Mouse (Mus musculus) CH12.LX (cell line): ENCODE measurements at regions not wholly inside any gene's neighbourhood (a gene's known extent, or its start where the extent isn't known, plus 50 kb on each side); places are given as distances from the start of the nearest gene placed in this dataset.

Source experiments
- DNase-seq: peaks from one replicate; pipeline ENCODE4 v3.0.0-alpha.2; 2013; ENCODE audit errors: extremely low read depth
- H3K27ac ChIP-seq: 2 replicates; pipeline ENCODE4 v1.5.1; 2012; ENCODE audit warnings: low read depth, mild to moderate bottlenecking, control low read depth, moderate library complexity; ENCODE audit not compliant: insufficient read depth
- H3K27me3 ChIP-seq: replicated peaks from 2 replicates; pipeline ENCODE3; 2012; ENCODE audit warnings: inconsistent platforms
- H3K36me3 ChIP-seq, 2 experiments: replicated peaks in 1 of 2; 2 replicates each; pipeline versions ENCODE3 to v1.6.1; 2012; ENCODE audit warnings: inconsistent platforms in 1 of 2, low read length in 1 of 2, mild to moderate bottlenecking in 1 of 2, mixed read lengths in 1 of 2, moderate library complexity in 1 of 2; ENCODE audit not compliant: control insufficient read depth in 1 of 2, insufficient read depth in 1 of 2
- H3K4me1 ChIP-seq, 2 experiments: 2 replicates each; pipeline ENCODE4 v1.6.1; 2012; ENCODE audit warnings: inconsistent platforms in 1 of 2, moderate library complexity in 1 of 2; ENCODE audit not compliant: insufficient read depth in 2 of 2, control insufficient read depth in 1 of 2
- H3K4me2 ChIP-seq: 2 replicates; pipeline ENCODE4 v1.6.1; 2012; ENCODE audit warnings: low read depth, mild to moderate bottlenecking, control low read depth; ENCODE audit not compliant: poor library complexity, insufficient read depth, severe bottlenecking
- H3K4me3 ChIP-seq, 3 experiments: fragments of 150-350 bp in 1 of 3; sonication (generic) in 1 of 3; replicated peaks in 1 of 3; 2 replicates each; pipeline versions ENCODE3 to v1.5.1; 2011 to 2012; ENCODE audit warnings: low read depth in 2 of 3, low read length in 2 of 3, mild to moderate bottlenecking in 2 of 3, moderate library complexity in 2 of 3, control low read depth in 1 of 3, improper control_type of control experiment in 1 of 3, inconsistent platforms in 1 of 3, mixed read lengths in 1 of 3; ENCODE audit not compliant: poor library complexity in 1 of 3
- H3K79me2 ChIP-seq: replicated peaks from 2 replicates; pipeline ENCODE4 v1.6.1; 2012; ENCODE audit warnings: mild to moderate bottlenecking, moderate library complexity; ENCODE audit not compliant: control insufficient read depth, poor library complexity, insufficient read depth, severe bottlenecking; ENCODE audit errors: extremely low read depth
- H3K9ac ChIP-seq: 2 replicates; pipeline ENCODE4 v1.6.1; 2012; ENCODE audit warnings: low read depth, mild to moderate bottlenecking, control low read depth, moderate library complexity; ENCODE audit not compliant: insufficient read depth
- H3K9me3 ChIP-seq: replicated peaks from 2 replicates; pipeline ENCODE3; 2012; ENCODE audit warnings: low read length, inconsistent platforms, mixed read lengths
- CHD2 ChIP-seq: IDR thresholded peaks from 2 replicates; pipeline ENCODE4 v1.6.1; 2011; ENCODE audit warnings: low read length, improper control_type of control experiment
- E2F4 ChIP-seq: IDR thresholded peaks from 2 replicates; pipeline ENCODE4 v1.6.1; 2011; ENCODE audit warnings: low read depth, low read length, improper control_type of control experiment; ENCODE audit not compliant: insufficient replicate concordance
- ELF1 ChIP-seq: IDR thresholded peaks from 2 replicates; pipeline ENCODE4 v1.6.1; 2014; ENCODE audit warnings: low read depth, mild to moderate bottlenecking, inconsistent platforms, low read length, improper control_type of control experiment
- IRF4 ChIP-seq: IDR thresholded peaks from 2 replicates; pipeline ENCODE4 v1.6.1; 2014; ENCODE audit warnings: low read depth, mild to moderate bottlenecking, inconsistent platforms, low read length, improper control_type of control experiment
- JUND ChIP-seq: conservative IDR thresholded peaks from 2 replicates; pipeline ENCODE4 v1.6.1; 2011; ENCODE audit warnings: low read depth, low read length, improper control_type of control experiment
- KAT2A ChIP-seq: IDR thresholded peaks from 2 replicates; pipeline ENCODE4 v1.6.1; 2012; ENCODE audit warnings: low read length, improper control_type of control experiment, inconsistent platforms; ENCODE audit not compliant: insufficient replicate concordance
- MAX ChIP-seq: IDR thresholded peaks from 2 replicates; pipeline ENCODE4 v1.6.1; 2011; ENCODE audit warnings: low read length, improper control_type of control experiment
- MXI1 ChIP-seq: IDR thresholded peaks from 2 replicates; pipeline ENCODE4 v1.6.1; 2011; ENCODE audit warnings: mild to moderate bottlenecking, low read depth, low read length, improper control_type of control experiment
- NRF1 ChIP-seq: IDR thresholded peaks from 2 replicates; pipeline ENCODE4 v1.6.1; 2014; ENCODE audit warnings: low read depth, mild to moderate bottlenecking, inconsistent platforms, low read length, improper control_type of control experiment, moderate library complexity
- PAX5 ChIP-seq: IDR thresholded peaks from 2 replicates; pipeline ENCODE4 v1.6.1; 2012; ENCODE audit warnings: low read length, inconsistent platforms, mixed read lengths
- POLR2AphosphoS2 ChIP-seq: IDR thresholded peaks from 2 replicates; pipeline ENCODE4 v1.6.1; 2011; ENCODE audit warnings: low read depth, low read length, improper control_type of control experiment
- RAD21 ChIP-seq: IDR thresholded peaks from 2 replicates; pipeline ENCODE4 v1.6.1; 2011; ENCODE audit warnings: low read depth, mild to moderate bottlenecking, low read length, improper control_type of control experiment, moderate library complexity
- RCOR1 ChIP-seq: conservative IDR thresholded peaks from 2 replicates; pipeline ENCODE4 v1.6.1; 2012; ENCODE audit warnings: low read depth, mild to moderate bottlenecking, inconsistent platforms, low read length, improper control_type of control experiment
- SIN3A ChIP-seq: IDR thresholded peaks from 2 replicates; pipeline ENCODE4 v1.6.1; 2012; ENCODE audit warnings: low read length, improper control_type of control experiment, inconsistent platforms
- SMC3 ChIP-seq: IDR thresholded peaks from 2 replicates; pipeline ENCODE4 v1.6.1; 2011; ENCODE audit warnings: low read depth, low read length, improper control_type of control experiment
- TBP ChIP-seq: conservative IDR thresholded peaks from 2 replicates; pipeline ENCODE4 v1.6.1; 2011; ENCODE audit warnings: low read depth, low read length, improper control_type of control experiment
- TCF12 ChIP-seq: IDR thresholded peaks from 2 replicates; pipeline ENCODE4 v1.6.1; 2014; ENCODE audit warnings: low read depth, mild to moderate bottlenecking, inconsistent platforms, low read length, improper control_type of control experiment
- UBTF ChIP-seq: IDR thresholded peaks from 2 replicates; pipeline ENCODE4 v1.6.1; 2012; ENCODE audit warnings: low read depth, mild to moderate bottlenecking, inconsistent platforms, low read length, improper control_type of control experiment, moderate library complexity
- USF2 ChIP-seq: conservative IDR thresholded peaks from 2 replicates; pipeline ENCODE4 v1.6.1; 2011; ENCODE audit warnings: low read depth, low read length, improper control_type of control experiment
- ZC3H11A ChIP-seq: IDR thresholded peaks from 2 replicates; pipeline ENCODE4 v1.6.1; 2012; ENCODE audit warnings: low read depth, mild to moderate bottlenecking, inconsistent platforms, low read length, improper control_type of control experiment
- ZKSCAN1 ChIP-seq: IDR thresholded peaks from 2 replicates; pipeline ENCODE4 v1.6.1; 2012; ENCODE audit warnings: low read depth, inconsistent platforms, low read length, improper control_type of control experiment, borderline replicate concordance
- ZMIZ1 ChIP-seq: IDR thresholded peaks from 2 replicates; pipeline ENCODE4 v1.6.1; 2012; ENCODE audit warnings: low read depth, mild to moderate bottlenecking, inconsistent platforms, low read length, improper control_type of control experiment
- dilution Hi-C: fragments of 300-500 bp; cut with MboI; formaldehyde crosslinking; loops from 2 replicates; pipeline ENCODE4 v1.14.3; 2020; ENCODE audit warnings: low sequenced_read_pairs; ENCODE audit not compliant: extremely low pct_unique_long_range_greater_than_20kb, extremely low pct_ligation_motif_present
- in situ Hi-C: fragments of 300-500 bp; cut with MboI; formaldehyde crosslinking; loops from 3 replicates; pipeline ENCODE4 v1.14.3; 2019; ENCODE audit warnings: low sequenced_read_pairs, low pct_ligation_motif_present, low pct_unique_long_range_greater_than_20kb, mixed read lengths

DNA sequence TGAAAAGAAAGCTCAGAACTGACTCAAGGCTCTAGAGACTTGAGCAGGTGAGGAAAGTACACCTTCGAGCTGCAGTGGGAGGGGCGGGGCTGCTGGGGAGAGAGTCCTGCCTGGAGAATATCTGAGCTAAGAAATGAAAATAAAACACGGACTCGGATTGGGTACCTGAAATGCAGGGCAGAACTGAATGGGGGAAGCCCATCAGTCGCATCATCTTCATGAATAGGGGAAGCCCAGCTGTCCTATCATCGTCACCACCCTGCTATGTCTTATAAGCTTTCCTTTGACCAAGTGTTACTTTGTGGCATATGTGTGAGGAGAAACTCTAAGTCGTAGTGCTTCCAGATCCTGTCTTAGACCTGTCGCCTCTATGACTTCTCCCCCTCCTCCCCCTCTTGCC, 414.1 kb downstream of the Zfp704 start:
- no peaks in the 10 kb centered on the region for H3K9me3 ChIP-seq
- DNase-seq = peak; percentile 8
- TF ChIP-seq ZC3H11A = no peak
- no peak for TF ChIP-seq UBTF
- TF ChIP-seq MAX = no peak
- TF ChIP-seq PAX5 = no peak
- no peak for TF ChIP-seq ZMIZ1
- no peak for TF ChIP-seq USF2
- no peak for TF ChIP-seq ELF1
- TF ChIP-seq IRF4 = no peak
- no peak for TF ChIP-seq KAT2A
- no peak for TF ChIP-seq MXI1
- TF ChIP-seq ZKSCAN1 = no peak
- no peak for TF ChIP-seq TBP
- no peak for TF ChIP-seq CHD2
- no peak; the same call in 1 of the 2 replicates for TF ChIP-seq TCF12
- no peak for TF ChIP-seq JUND
- no peak for TF ChIP-seq SMC3
- TF ChIP-seq RAD21 = no peak
- TF ChIP-seq RCOR1 = no peak
- no peaks in the 10 kb centered on the region for H3K27me3 ChIP-seq
- H3K79me2 ChIP-seq = no peaks in the 10 kb centered on the region
- no peak overlapping the region for H3K27ac ChIP-seq
- no peak overlapping the region for H3K9ac ChIP-seq
- peak overlapping the region; percentile 85 for H3K4me2 ChIP-seq
- no peaks in the 10 kb centered on the region for H3K36me3 ChIP-seq
- no peak overlapping the region for H3K4me3 ChIP-seq
- in situ Hi-C loops (no loop called here), dilution Hi-C loops (no loop called here)
- peaks cover 6 to 29% of the 10 kb centered on the region in 2 experiments; a peak in 3 of 4 replicates for H3K4me1 ChIP-seq

DNA sequence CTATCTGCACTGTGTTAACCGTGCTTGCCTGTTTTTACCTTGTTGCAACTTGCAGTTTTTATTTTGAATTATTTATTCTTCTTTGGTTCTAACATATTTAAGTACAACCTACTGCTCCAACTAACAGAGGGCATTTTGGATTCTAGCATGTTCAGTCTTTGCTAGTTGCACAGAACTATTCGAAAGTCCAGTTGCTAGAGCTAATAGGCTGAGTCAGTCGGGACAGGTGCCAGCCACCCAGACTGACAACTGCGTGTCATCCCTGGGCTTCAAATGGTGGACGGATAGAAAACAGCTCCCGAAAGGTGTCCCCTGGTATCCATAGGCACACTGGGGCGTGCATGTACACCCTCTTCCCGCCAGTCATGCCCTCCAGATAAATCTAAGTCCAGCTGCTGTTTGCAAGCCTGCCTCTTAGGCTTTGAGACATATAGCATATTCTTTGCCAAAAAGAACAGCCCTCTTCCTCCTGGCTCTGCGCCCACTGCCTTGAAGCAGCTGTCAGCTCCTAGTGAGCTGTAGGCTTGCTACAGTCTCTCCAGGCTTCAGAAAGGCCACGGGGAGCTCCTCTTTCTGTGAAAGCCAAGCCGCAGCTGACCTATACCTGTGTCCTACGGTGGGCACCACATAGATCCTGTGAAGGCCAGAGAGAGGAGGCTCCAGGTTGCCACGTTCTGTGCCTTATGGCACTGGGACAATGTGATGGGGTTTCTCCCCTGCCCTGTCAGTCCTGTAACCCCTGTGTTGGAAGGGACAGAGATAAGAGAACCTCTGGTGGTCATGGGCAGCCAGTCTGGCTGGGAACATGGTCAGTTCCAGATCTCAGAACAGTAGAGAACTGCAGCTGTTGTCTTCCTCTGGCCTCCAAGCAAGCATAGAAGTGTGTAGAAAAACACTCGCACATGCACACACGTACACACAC, 420.3 kb downstream of the Zfp704 start:
- H3K9ac ChIP-seq = no peak overlapping the region
- no peaks in the 10 kb centered on the region for H3K4me1 ChIP-seq
- no peaks in the 10 kb centered on the region for H3K9me3 ChIP-seq
- DNase-seq = no peak
- dilution Hi-C loops = no loop called here
- no peak overlapping the region for H3K27ac ChIP-seq
- no peaks in the 10 kb centered on the region for H3K79me2 ChIP-seq
- H3K36me3 ChIP-seq = no peaks in the 10 kb centered on the region
- no peak overlapping the region for H3K4me2 ChIP-seq
- in situ Hi-C loops = no loop called here
- TF ChIP-seq NRF1 (no peak), POLR2AphosphoS2 (no peak), SIN3A (no peak), ZMIZ1 (no peak), E2F4 (no peak), JUND (no peak), TCF12 (no peak), KAT2A (no peak), IRF4 (no peak)
- no peaks in the 10 kb centered on the region for H3K27me3 ChIP-seq
- H3K4me3 ChIP-seq = no peak overlapping the region
